Mouse (Mus musculus): ENCODE results near the gene Lpp. TPM values are rescaled to one million over a fixed set of nuclear protein-coding genes. Genes with fewer than 3 reads are reported as not detected.

Lpp gene
- total and polyA plus RNA-seq, 2 experiments from 2014 or later = 7.9 to 15.9 TPM

DNA sequence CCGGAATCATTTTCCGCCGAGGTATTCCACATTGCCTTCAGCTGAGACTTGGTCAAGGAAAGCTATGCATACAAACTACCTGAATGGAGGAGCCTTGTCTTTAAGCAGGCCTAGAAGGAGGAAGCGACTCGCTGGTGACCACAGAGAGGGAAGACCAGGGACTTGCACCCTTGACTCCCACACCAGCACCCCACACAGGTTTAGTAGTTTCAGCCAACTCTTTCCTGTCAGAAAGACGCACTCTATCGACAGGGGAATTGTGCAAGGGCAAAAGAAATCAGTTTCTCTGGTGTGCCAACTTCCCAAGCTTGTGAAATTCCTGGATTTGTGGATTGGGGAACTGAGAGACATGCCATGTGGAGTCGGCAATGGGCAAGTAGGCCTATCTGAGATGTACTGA lies 647.9 kb downstream of the Lpp start:
- Histone ChIP-seq H3K36me3 (ENCODE audit: insufficient read depth, low read length) (no peaks in the 10 kb centered on the region), H3K9ac (replicated peaks; ENCODE audit: low read length, poor library complexity, severe bottlenecking) (no peak overlapping the region), H3K9me3 (ENCODE audit: low read length) (no peaks in the 10 kb centered on the region), H3K27ac (ENCODE audit: low read depth, low read length) (no peak overlapping the region), H3K4me3 (ENCODE audit: low read depth, low read length) (no peak overlapping the region), H3K27me3 (ENCODE audit: insufficient read depth, low read length) (no peaks in the 10 kb centered on the region), H3K4me1 (ENCODE audit: insufficient read depth, low read length) (no peaks in the 10 kb centered on the region), H3K4me2 (ENCODE audit: low read depth, low read length, poor library complexity, severe bottlenecking) (no peak overlapping the region)
- TF ChIP-seq CTCF (IDR thresholded peaks at IDR 0.05) = no peak
- ATAC-seq (ENCODE audit: low FRiP score) (no peak), DNase-seq (ENCODE audit: low spot score) (no peak)
- WGBS = 95% methylated on average over 8 of the region's 8 CpGs

DNA sequence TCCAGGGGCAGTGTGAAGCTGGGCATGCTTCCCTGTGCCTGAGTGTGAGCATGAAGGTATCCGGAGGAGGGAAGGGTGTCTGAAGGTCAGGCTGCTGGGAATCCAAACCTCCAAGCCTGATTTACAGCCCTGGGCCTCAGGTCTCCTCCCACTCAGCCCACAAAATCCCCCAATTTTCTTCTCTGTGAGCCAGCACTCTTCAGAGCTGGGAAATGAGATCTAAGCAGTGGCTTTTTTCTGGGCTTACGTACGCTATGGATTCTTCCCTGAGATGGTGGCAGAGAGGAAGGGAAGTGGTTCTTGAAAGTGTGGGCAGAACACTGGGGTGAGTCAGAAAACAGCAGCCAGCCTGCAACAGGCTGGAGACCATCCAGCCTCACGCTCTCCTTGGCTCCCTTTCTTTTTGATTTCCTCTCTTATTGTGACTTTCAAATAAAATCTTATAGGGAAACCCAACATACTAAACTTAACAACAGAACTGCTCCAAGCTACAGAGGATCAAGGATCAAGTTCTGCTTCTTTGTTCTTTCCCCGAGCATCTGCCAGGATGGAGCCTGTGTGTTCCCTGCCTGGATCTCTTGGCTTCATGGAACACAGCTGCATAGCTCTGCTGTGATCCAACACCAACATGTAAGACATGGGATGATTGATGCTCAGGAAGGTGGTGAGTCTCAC lies 648.7 kb downstream of the Lpp start:
- no peak overlapping the region for H3K4me3 ChIP-seq (ENCODE audit: low read depth, low read length)
- no peak overlapping the region for H3K4me2 ChIP-seq (ENCODE audit: low read depth, low read length, poor library complexity, severe bottlenecking)
- H3K9ac ChIP-seq (replicated peaks; ENCODE audit: low read length, poor library complexity, severe bottlenecking) = no peak overlapping the region
- no peaks in the 10 kb centered on the region for H3K36me3 ChIP-seq (ENCODE audit: insufficient read depth, low read length)
- no peak overlapping the region for H3K27ac ChIP-seq (ENCODE audit: low read depth, low read length)
- 76% methylated on average over 5 of the region's 5 CpGs for WGBS
- H3K9me3 ChIP-seq (ENCODE audit: low read length) = no peaks in the 10 kb centered on the region
- DNase-seq (ENCODE audit: low spot score) (no peak), ATAC-seq (ENCODE audit: low FRiP score) (no peak)
- no peaks in the 10 kb centered on the region for H3K27me3 ChIP-seq (ENCODE audit: insufficient read depth, low read length)
- TF ChIP-seq CTCF (IDR thresholded peaks at IDR 0.05) = no peak
- H3K4me1 ChIP-seq (ENCODE audit: insufficient read depth, low read length) = no peaks in the 10 kb centered on the region

MicroRNAs within 50 kb of the gene (microRNA counts, 519-probe panel; counts per million panel counts)
- 2,672 counts per million, percentile 68 among the panel's probes with 10 or more counts for microRNA mmu-miR-28

Small RNA genes lying within 50 kb of the gene (microRNA-seq; reads per million reads assigned to microRNA genes)
- 569 reads per million, percentile 67 among the genes with 10 or more reads in this experiment for gene Mir28a (ENCODE audit: borderline number of aligned reads)
